Comparison of ENCODE assay signal across 8 mouse cellular contexts in the genomic region with DNA sequence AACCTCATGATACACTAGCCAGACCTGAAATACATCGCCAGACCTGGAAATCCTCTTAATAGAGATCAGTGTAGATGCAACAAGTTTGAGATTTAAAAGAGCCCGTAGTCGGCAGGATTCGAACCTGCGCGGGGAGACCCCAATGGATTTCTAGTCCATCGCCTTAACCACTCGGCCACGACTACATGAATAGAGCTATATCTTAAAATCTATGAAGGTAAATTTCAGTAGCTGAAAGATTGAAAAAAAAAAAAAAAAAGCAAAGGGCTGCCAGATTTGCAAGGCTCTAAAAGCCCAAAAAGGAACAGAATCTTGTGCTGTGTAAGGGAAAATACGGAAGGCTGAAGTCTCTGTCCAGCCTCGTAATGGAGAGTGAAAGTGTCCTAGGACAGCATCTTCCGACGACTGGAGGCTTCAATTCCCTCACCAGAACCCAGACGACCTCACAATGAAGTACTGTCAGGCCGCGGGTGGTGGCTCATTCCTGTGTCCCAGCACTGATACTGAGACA. TPM values are rescaled to one million over a fixed set of nuclear protein-coding genes. Genes with fewer than 3 reads are reported as not detected.
A peak's percentile ranks its signal among the peaks of the same experiment; 100 is the strongest.
DNase-seq lines count a peak whose midpoint lies in the region; ATAC-seq and TF ChIP-seq lines count a peak whose summit lies in the region.

No protein-coding gene starts in this region.

- no peak for TF ChIP-seq CTCF in kidney, postnatal 0 days (IDR thresholded peaks at IDR 0.05; ENCODE audit: low read depth)
- no peak for TF ChIP-seq CTCF in liver, adult 2 months (IDR thresholded peaks at IDR 0.05; ENCODE audit: low read depth, low read length)

- peaks cover 17% of the 10 kb centered on the region for H3K4me1 ChIP-seq in heart, embryonic 13.5 days
- H3K4me1 ChIP-seq in kidney, postnatal 0 days (replicated peaks; ENCODE audit: insufficient read depth, low read length), result no peaks in the 10 kb centered on the region
- H3K4me1 ChIP-seq in liver, adult 2 months (ENCODE audit: control insufficient read depth, insufficient read depth, low read length), result 0 out of 2 replicates have a peak, but pooled peaks cover 1% of the 10 kb centered on the region

- H3K9me3 ChIP-seq in heart, embryonic 13.5 days, result no peaks in the 10 kb centered on the region
- no peaks in the 10 kb centered on the region for H3K9me3 ChIP-seq in kidney, postnatal 0 days (replicated peaks; ENCODE audit: low read length)

- peak overlapping the region; percentile 66 for H3K4me3 ChIP-seq in heart, embryonic 13.5 days
- peak overlapping the region; percentile 51 for H3K4me3 ChIP-seq in kidney, postnatal 0 days (replicated peaks; ENCODE audit: low read depth, low read length)
- peak overlapping the region; percentile 43 for H3K4me3 ChIP-seq in liver, adult 2 months (ENCODE audit: insufficient read depth, low read depth, low read length)

- H3K36me3 ChIP-seq in heart, embryonic 13.5 days, result no peaks in the 10 kb centered on the region
- H3K36me3 ChIP-seq in kidney, postnatal 0 days (ENCODE audit: insufficient read depth, low read length), result no peaks in the 10 kb centered on the region
- no peaks in the 10 kb centered on the region for H3K36me3 ChIP-seq in liver, adult 2 months (ENCODE audit: control insufficient read depth, insufficient read depth, low read length)

- no peak for TF ChIP-seq POLR2A in liver, adult 2 months (IDR thresholded peaks at IDR 0.05; ENCODE audit: extremely low read depth, insufficient read depth, low read length)

- peak overlapping the region; percentile 54 for H3K27ac ChIP-seq in heart, embryonic 13.5 days (replicated peaks)
- H3K27ac ChIP-seq in kidney, postnatal 0 days, result no peak overlapping the region
- H3K27ac ChIP-seq in liver, adult 2 months (replicated peaks; ENCODE audit: insufficient read depth, low read depth, low read length), result no peak overlapping the region

- H3K27me3 ChIP-seq in heart, embryonic 13.5 days (replicated peaks), result no peaks in the 10 kb centered on the region
- H3K27me3 ChIP-seq in kidney, postnatal 0 days (ENCODE audit: insufficient read depth, low read length), result no peaks in the 10 kb centered on the region
- no peaks in the 10 kb centered on the region for H3K27me3 ChIP-seq in liver, adult 2 months (ENCODE audit: control insufficient read depth, insufficient read depth, low read length)

- no peaks in the 10 kb centered on the region for H3K79me2 ChIP-seq in liver, adult 2 months (ENCODE audit: control insufficient read depth, insufficient read depth, low read length)

- WGBS in heart, embryonic 13.5 days, result under 1% methylated on average over 16 of the region's 16 CpGs
- WGBS in kidney, postnatal 0 days, result under 1% methylated on average over 16 of the region's 16 CpGs
- WGBS in liver, adult 2 months, result 1% methylated on average over 16 of the region's 16 CpGs

- peak overlapping the region; percentile 77 for H3K4me2 ChIP-seq in heart, embryonic 13.5 days
- H3K4me2 ChIP-seq in kidney, postnatal 0 days (ENCODE audit: low read length), result peak overlapping the region; percentile 50

- ATAC-seq in heart, embryonic 13.5 days (ENCODE audit: extremely low read depth, insufficient number of reproducible peaks, low FRiP score, low TSS enrichment), result no peak
- ATAC-seq in kidney, postnatal 0 days (replicated peaks; ENCODE audit: low FRiP score, low read depth), result peak; percentile 40; the same call in 1 of the 2 replicates

- H3K9ac ChIP-seq in heart, embryonic 13.5 days, result peak overlapping the region; percentile 79
- H3K9ac ChIP-seq in kidney, postnatal 0 days (ENCODE audit: low read depth, low read length), result peak overlapping the region; percentile 35; the same call in 1 of the 2 replicates
- H3K9ac ChIP-seq in liver, adult 2 months (ENCODE audit: low read depth, low read length), result peak overlapping the region; percentile 18; the same call in 1 of the 2 replicates

- peak; percentile 80 for DNase-seq in 416B (ENCODE audit: low read depth)
- peak; percentile 83 for DNase-seq in adrenal gland, postnatal 25 days
- peak; percentile 57 for DNase-seq in fibroblast of lung, adult 2 months (ENCODE audit: low read depth)
- DNase-seq in kidney, postnatal 0 days (ENCODE audit: low spot score), result peak; percentile 82
- peak; percentile 70 for DNase-seq in liver, adult 2 months (ENCODE audit: extremely low read depth, low read depth, low spot score)
- DNase-seq in monocyte, adult 2 months (ENCODE audit: low read depth in 1 of 2, low spot score in 2 of 2), result peak; percentile 54 to 77
- peak; percentile 65 to 69 for DNase-seq in spleen, postnatal 14 days (ENCODE audit: low spot score in 2 of 2)

RNA-seq across cellular contexts. Expression of a gene that starts 4.0 kb away (rescaled TPM):
- total RNA-seq in adrenal gland, postnatal 25 days (2021), result 2.0 and 2.1 TPM in 2 replicates
- 5.2 and 6.3 TPM in 2 replicates for polyA plus RNA-seq in heart, embryonic 13.5 days (2015; fragmentation: Nextera tagmentation; extraction: Ambion mirVana)
- polyA plus RNA-seq in kidney, postnatal 0 days (2015; fragmentation: Nextera tagmentation; extraction: Ambion mirVana), result 8.5 and 9.6 TPM in 2 replicates
- 0.18 and 0.60 TPM in 2 replicates for total RNA-seq in liver, adult 2 months (2014; rRNA removed)
- polyA plus RNA-seq in liver, adult 2 months (2012; rRNA removed), result 0.07 and 0.11 TPM in 2 replicates

RNA-seq across cellular contexts. Expression of a gene that starts 40.1 kb away (rescaled TPM):
- not detected in 2 replicates for total RNA-seq in adrenal gland, postnatal 25 days (2021)
- 0.05 and 0.07 TPM in 2 replicates for polyA plus RNA-seq in heart, embryonic 13.5 days (2015; fragmentation: Nextera tagmentation; extraction: Ambion mirVana)
- polyA plus RNA-seq in kidney, postnatal 0 days (2015; fragmentation: Nextera tagmentation; extraction: Ambion mirVana), result not detected in 2 replicates
- total RNA-seq in liver, adult 2 months (2014; rRNA removed), result not detected in 2 replicates
- polyA plus RNA-seq in liver, adult 2 months (2012; rRNA removed), result not detected in 2 replicates

Comparison
In these comparisons a context has a peak if more than half of its experiments do, and no peak if none do; other contexts are left out.
1. H3K9ac ChIP-seq: peak in every context shown above with its lines; median percentile 79 in heart, embryonic 13.5 days; 35 in kidney, postnatal 0 days; 18 in liver, adult 2 months.